Mouse (Mus musculus): ENCODE measurements at regions not wholly inside any gene's neighbourhood (a gene's known extent, or its start where the extent isn't known, plus 50 kb on each side); places are given as distances from the start of the nearest gene placed in this dataset.
"Not testable (repeated sequence)": the region's sequence is repeated elsewhere in the genome, so short reads cannot be mapped to it uniquely, and the experiment has no call there.

- DNase-seq: no peak
Observed at GRCm38 (mm10) chr12:10445738-10446137, 55.2 kb downstream of the Rdh14 start.

- DNase-seq: no peak
Observed at GRCm38 (mm10) chr12:10457960-10458655, 67.5 kb downstream of the Rdh14 start.

- no peak for DNase-seq
Observed at GRCm38 (mm10) chr12:10461796-10462195, 71.2 kb downstream of the Rdh14 start.

- DNase-seq: no peak
Observed at GRCm38 (mm10) chr12:10462956-10463355, 72.4 kb downstream of the Rdh14 start.

- peak; percentile 20 for DNase-seq
Observed at GRCm38 (mm10) chr12:10473986-10474385, 83.4 kb downstream of the Rdh14 start.

- DNase-seq: no peak
Observed at GRCm38 (mm10) chr12:10480781-10481180, 90.2 kb downstream of the Rdh14 start.

GRCm38 (mm10) chr12:10482294-10483010 is 91.9 kb downstream of the Rdh14 start:
- DNase-seq: no peak

GRCm38 (mm10) chr12:10506721-10507120 is 116.1 kb downstream of the Rdh14 start:
- no peak for DNase-seq

GRCm38 (mm10) chr12:10513526-10513925 is 123.0 kb downstream of the Rdh14 start:
- peak; percentile 48 for DNase-seq

- DNase-seq: peak; percentile 6
Observed at GRCm38 (mm10) chr12:10514278-10514677, 123.7 kb downstream of the Rdh14 start.

- DNase-seq: no peak
Observed at GRCm38 (mm10) chr12:10524509-10525286, 134.1 kb downstream of the Rdh14 start.

- DNase-seq: no peak
Observed at GRCm38 (mm10) chr12:10525934-10526333, 135.4 kb downstream of the Rdh14 start.

GRCm38 (mm10) chr12:10529077-10529476 is 138.5 kb downstream of the Rdh14 start:
- no peak for DNase-seq

GRCm38 (mm10) chr12:10530996-10531395 is 140.4 kb downstream of the Rdh14 start:
- DNase-seq: no peak

GRCm38 (mm10) chr12:10533971-10534370 is 143.4 kb downstream of the Rdh14 start:
- no peak for DNase-seq

- no peak for DNase-seq
Observed at GRCm38 (mm10) chr12:10536239-10536638, 145.7 kb downstream of the Rdh14 start.

- peak; percentile 19 for DNase-seq
Observed at GRCm38 (mm10) chr12:10537069-10537468, 146.5 kb downstream of the Rdh14 start.

- no peak for DNase-seq
Observed at GRCm38 (mm10) chr12:10549481-10550201, 159.1 kb downstream of the Rdh14 start.

GRCm38 (mm10) chr12:10554701-10555100 is 164.1 kb downstream of the Rdh14 start:
- DNase-seq: not testable (repeated sequence)

- no peak for DNase-seq
Observed at GRCm38 (mm10) chr12:10562966-10563365, 172.4 kb downstream of the Rdh14 start.

- no peak for DNase-seq
Observed at GRCm38 (mm10) chr12:10567881-10568280, 177.3 kb downstream of the Rdh14 start.

- DNase-seq: no peak
Observed at GRCm38 (mm10) chr12:10571643-10572377, 181.2 kb downstream of the Rdh14 start.
